Mouse (Mus musculus): ENCODE measurements around the gene Tinf2. TPM values are rescaled to one million over a fixed set of nuclear protein-coding genes. Genes with fewer than 3 reads are reported as not detected.

Tinf2 gene
- total and polyA plus RNA-seq, 2 experiments from 2014 or later, result 21.9 to 23.8 TPM

GRCm38 (mm10) chr14:55716884-55717283 is 35.3 kb upstream of the Tinf2 start:
- H3K27me3 ChIP-seq (ENCODE audit: insufficient read depth, low read length), result 0 out of 2 replicates have a peak, but pooled peaks cover 5% of the 10 kb centered on the region
- no peak for DNase-seq (ENCODE audit: low spot score)
- ATAC-seq, result no peak
- no peaks in the 10 kb centered on the region for H3K9me3 ChIP-seq (ENCODE audit: low read length)
- H3K4me2 ChIP-seq (ENCODE audit: low read depth, low read length), result no peak overlapping the region
- H3K4me1 ChIP-seq (ENCODE audit: insufficient read depth, low read length), result peaks cover 4% of the 10 kb centered on the region; the same call in 1 of the 2 replicates
- TF ChIP-seq CTCF (IDR thresholded peaks at IDR 0.05; ENCODE audit: low read depth), result no peak
- 83% methylated on average over 8 of the region's 8 CpGs for WGBS
- no peak overlapping the region for H3K27ac ChIP-seq
- H3K9ac ChIP-seq (replicated peaks; ENCODE audit: low read length), result no peak overlapping the region
- 0 out of 2 replicates have a peak, but pooled peaks cover 3% of the 10 kb centered on the region for H3K36me3 ChIP-seq (ENCODE audit: insufficient read depth, low read length)
- no peak overlapping the region for H3K4me3 ChIP-seq (ENCODE audit: low read length)

- Histone ChIP-seq H3K9ac (replicated peaks; ENCODE audit: low read length) (no peak overlapping the region), H3K4me3 (ENCODE audit: low read length) (no peak overlapping the region), H3K4me2 (ENCODE audit: low read depth, low read length) (no peak overlapping the region), H3K36me3 (ENCODE audit: insufficient read depth, low read length) (0 out of 2 replicates have a peak, but pooled peaks cover 3% of the 10 kb centered on the region), H3K4me1 (ENCODE audit: insufficient read depth, low read length) (peaks cover 1% of the 10 kb centered on the region; the same call in 1 of the 2 replicates), H3K27me3 (ENCODE audit: insufficient read depth, low read length) (0 out of 2 replicates have a peak, but pooled peaks cover 5% of the 10 kb centered on the region), H3K27ac (no peak overlapping the region), H3K9me3 (ENCODE audit: low read length) (no peaks in the 10 kb centered on the region)
- TF ChIP-seq CTCF (IDR thresholded peaks at IDR 0.05; ENCODE audit: low read depth), result no peak
- ATAC-seq (no peak), DNase-seq (ENCODE audit: low spot score) (no peak)
- 93% methylated on average over 6 of the region's 6 CpGs for WGBS
Measured at GRCm38 (mm10) chr14:55716271-55716670, 34.7 kb upstream of the Tinf2 start.

DNA sequence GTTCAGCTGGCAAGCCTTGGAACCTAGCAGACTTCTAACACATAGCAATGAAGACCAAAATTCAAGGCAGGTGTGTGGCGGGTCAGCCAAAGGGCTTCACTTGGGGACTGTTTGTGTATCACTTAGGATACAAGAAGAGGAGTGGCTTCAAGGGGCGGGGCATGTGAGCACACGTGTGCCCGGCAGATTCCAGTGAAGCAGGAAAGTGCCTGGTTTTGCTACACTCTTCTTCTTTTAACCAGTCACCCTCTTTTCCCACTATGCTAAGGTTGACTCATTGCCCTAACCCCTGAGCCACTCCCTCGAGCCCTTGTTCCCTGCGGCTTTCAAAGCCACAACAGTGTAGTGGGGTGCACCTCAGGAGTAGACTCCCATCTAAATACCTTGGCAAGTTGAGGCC is 33.3 kb upstream of the Tinf2 start:
- H3K9ac ChIP-seq (replicated peaks; ENCODE audit: low read length), result no peak overlapping the region
- WGBS, result 47% methylated on average over 6 of the region's 6 CpGs
- no peak overlapping the region for H3K4me2 ChIP-seq (ENCODE audit: low read depth, low read length)
- H3K4me1 ChIP-seq (ENCODE audit: insufficient read depth, low read length), result no peaks in the 10 kb centered on the region; the same call in 1 of the 2 replicates
- H3K27ac ChIP-seq, result no peak overlapping the region
- 0 out of 2 replicates have a peak, but pooled peaks cover 5% of the 10 kb centered on the region for H3K27me3 ChIP-seq (ENCODE audit: insufficient read depth, low read length)
- no peak for TF ChIP-seq CTCF (IDR thresholded peaks at IDR 0.05; ENCODE audit: low read depth)
- 0 out of 2 replicates have a peak, but pooled peaks cover 3% of the 10 kb centered on the region for H3K36me3 ChIP-seq (ENCODE audit: insufficient read depth, low read length)
- no peak overlapping the region for H3K4me3 ChIP-seq (ENCODE audit: low read length)
- no peaks in the 10 kb centered on the region for H3K9me3 ChIP-seq (ENCODE audit: low read length)
- ATAC-seq (no peak), DNase-seq (ENCODE audit: low spot score) (no peak)

DNA sequence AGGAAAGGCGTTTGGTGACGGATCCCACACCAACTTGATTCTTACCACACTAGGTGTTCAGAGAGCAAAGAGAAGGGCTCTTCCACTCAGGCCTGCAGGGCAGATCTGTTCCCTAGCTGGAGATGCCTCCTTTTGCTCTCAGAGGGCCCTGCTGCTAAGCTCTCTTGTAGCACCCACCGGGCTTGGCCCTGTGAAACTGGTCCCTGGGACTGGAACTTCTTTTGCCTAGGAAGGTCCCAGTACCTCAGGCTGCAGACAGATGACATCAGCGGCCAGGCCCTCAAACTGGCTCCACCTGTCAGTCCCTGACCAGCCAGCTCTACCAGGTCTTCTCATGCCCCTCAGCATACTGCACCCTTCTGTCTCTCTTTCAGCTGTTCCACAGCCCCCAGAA is 32.1 kb upstream of the Tinf2 start, which contains the start of gene Tgm1:
TSS of gene Tgm1 (minus strand) at position 198 of the 394 bp plus-strand sequence.
- no peak within 1 kb of the TSS for H3K4me3 ChIP-seq (ENCODE audit: low read length)
- H3K27me3 ChIP-seq (ENCODE audit: insufficient read depth, low read length), result 0 out of 2 replicates have a peak, but pooled peaks cover 5% of the 10 kb centered on the region
- ATAC-seq (no peak), DNase-seq (ENCODE audit: low spot score) (no peak)
- TF ChIP-seq CTCF (IDR thresholded peaks at IDR 0.05; ENCODE audit: low read depth), result no peak
- no peaks in the 10 kb centered on the region for H3K9me3 ChIP-seq (ENCODE audit: low read length)
- no peak within 1 kb of the TSS for H3K4me2 ChIP-seq (ENCODE audit: low read depth, low read length)
- H3K9ac ChIP-seq (replicated peaks; ENCODE audit: low read length), result no peak within 1 kb of the TSS
- H3K27ac ChIP-seq, result no peak within 1 kb of the TSS
- 34% methylated on average over 4 of the region's 4 CpGs for WGBS
- 0 out of 2 replicates have a peak, but pooled peaks cover 3% of the 10 kb centered on the region for H3K36me3 ChIP-seq (ENCODE audit: insufficient read depth, low read length)
- no peaks in the 10 kb centered on the region; the same call in 1 of the 2 replicates for H3K4me1 ChIP-seq (ENCODE audit: insufficient read depth, low read length)

- no peak overlapping the region for H3K4me2 ChIP-seq (ENCODE audit: low read depth, low read length)
- H3K36me3 ChIP-seq (ENCODE audit: insufficient read depth, low read length), result no peaks in the 10 kb centered on the region
- DNase-seq (ENCODE audit: low spot score) (no peak), ATAC-seq (no peak)
- H3K27ac ChIP-seq, result no peak overlapping the region
- H3K9me3 ChIP-seq (ENCODE audit: low read length), result no peaks in the 10 kb centered on the region
- TF ChIP-seq CTCF (IDR thresholded peaks at IDR 0.05; ENCODE audit: low read depth), result no peak
- 15% methylated on average over 25 of the region's 25 CpGs for WGBS
- H3K9ac ChIP-seq (replicated peaks; ENCODE audit: low read length), result no peak overlapping the region
- no peaks in the 10 kb centered on the region; the same call in 1 of the 2 replicates for H3K4me1 ChIP-seq (ENCODE audit: insufficient read depth, low read length)
- no peak overlapping the region for H3K4me3 ChIP-seq (ENCODE audit: low read length)
- 0 out of 2 replicates have a peak, but pooled peaks cover 5% of the 10 kb centered on the region for H3K27me3 ChIP-seq (ENCODE audit: insufficient read depth, low read length)
Measured at GRCm38 (mm10) chr14:55713007-55713728, 31.5 kb upstream of the Tinf2 start.

- 85% methylated on average over 7 of the region's 7 CpGs for whole genome bisulfite sequencing
- H3K4me1 ChIP-seq (ENCODE audit: insufficient read depth, low read length), result no peaks in the 10 kb centered on the region; the same call in 1 of the 2 replicates
- H3K27me3 ChIP-seq (ENCODE audit: insufficient read depth, low read length), result 0 out of 2 replicates have a peak, but pooled peaks cover 5% of the 10 kb centered on the region
- no peaks in the 10 kb centered on the region for H3K36me3 ChIP-seq (ENCODE audit: insufficient read depth, low read length)
- no peaks in the 10 kb centered on the region for H3K9me3 ChIP-seq (ENCODE audit: low read length)
- no peak overlapping the region for H3K4me3 ChIP-seq (ENCODE audit: low read length)
- no peak overlapping the region for H3K4me2 ChIP-seq (ENCODE audit: low read depth, low read length)
- no peak for ATAC-seq
- H3K9ac ChIP-seq (replicated peaks; ENCODE audit: low read length), result no peak overlapping the region
- TF ChIP-seq CTCF (IDR thresholded peaks at IDR 0.05; ENCODE audit: low read depth), result no peak
- no peak overlapping the region for H3K27ac ChIP-seq
- no peak for DNase-seq (ENCODE audit: low spot score)
Measured at GRCm38 (mm10) chr14:55711786-55712185, 30.2 kb upstream of the Tinf2 start.

Data from hindbrain, postnatal 0 days (tissue).